Mouse (Mus musculus) retina, postnatal 1 day (tissue): ENCODE results near the gene Six4.
"Not testable (repeated sequence)": the region's sequence is repeated elsewhere in the genome, so short reads cannot be mapped to it uniquely, and the experiment has no call there.

Experiments used
- DNase-seq: peaks from one replicate; pipeline ENCODE4 v3.0.0-alpha.2; 2012

Six4 gene

GRCm38 (mm10) chr12:73087086-73087485 is 26.2 kb downstream of the Six4 start:
- DNase-seq = no peak

- no peak for DNase-seq
Observed at GRCm38 (mm10) chr12:73085739-73086630, 27.3 kb downstream of the Six4 start.

- no peak for DNase-seq
Observed at GRCm38 (mm10) chr12:73083773-73084172, 29.5 kb downstream of the Six4 start.

GRCm38 (mm10) chr12:73081828-73082227 is 31.4 kb downstream of the Six4 start:
- DNase-seq = not testable (repeated sequence)

GRCm38 (mm10) chr12:73060805-73061410 is 52.3 kb downstream of the Six4 start:
- DNase-seq = no peak

GRCm38 (mm10) chr12:73057492-73057891 is 55.8 kb downstream of the Six4 start:
- DNase-seq = no peak

GRCm38 (mm10) chr12:73055451-73055850 is 57.8 kb downstream of the Six4 start:
- DNase-seq = no peak

- DNase-seq = no peak
Observed at GRCm38 (mm10) chr12:73054576-73055185, 58.6 kb downstream of the Six4 start.

GRCm38 (mm10) chr12:73053668-73054241 is 59.5 kb downstream of the Six4 start, which contains the start of gene Six1:
Gene Six1, minus strand, starts transcription at chr12:73053887.
- DNase-seq = peak; percentile 90

GRCm38 (mm10) chr12:73052651-73053591 is 60.3 kb downstream of the Six4 start:
- peak; percentile 40 for DNase-seq

- DNase-seq = peak; percentile 62
Observed at GRCm38 (mm10) chr12:73052036-73052650, 61.1 kb downstream of the Six4 start.

- DNase-seq = peak; percentile 86
Observed at GRCm38 (mm10) chr12:73050811-73051580, 62.3 kb downstream of the Six4 start.

GRCm38 (mm10) chr12:73050305-73050704 is 63.0 kb downstream of the Six4 start:
- DNase-seq = no peak
